Mouse (Mus musculus): ENCODE results near the gene Psmb10.

GRCm38 (mm10) chr8:105961101-105961500, 22.9 kb upstream of the Psmb10 start:
- TF ChIP-seq CTCF (IDR thresholded peaks at IDR 0.05; ENCODE audit: borderline replicate concordance, insufficient read depth, low read depth, low read length) (no peak), POLR2A (IDR thresholded peaks at IDR 0.05; ENCODE audit: borderline replicate concordance, insufficient read depth, low read length) (no peak)
